Mouse (Mus musculus) lung, adult 2 months (tissue): Measurements from ENCODE around the gene Gpr37l1.

Experiments
- CTCF ChIP-seq: fragments of 200-500 bp; IDR thresholded peaks from 2 replicates; pipeline ENCODE4 v1.5.1; 2011; ENCODE audit warnings: mild to moderate bottlenecking, low read length, control low read depth; ENCODE audit not compliant: insufficient read depth
- POLR2A ChIP-seq: fragments of 200-500 bp; IDR thresholded peaks from 2 replicates; pipeline ENCODE4 v1.6.1; 2011; ENCODE audit warnings: low read depth, mild to moderate bottlenecking, control low read depth, low read length, borderline replicate concordance; ENCODE audit errors: extremely low read depth

- TF ChIP-seq CTCF: no peak
- TF ChIP-seq POLR2A: no peak
Observed at GRCm38 (mm10) chr1:135132893-135133369, 34.5 kb downstream of the Gpr37l1 start.
